Mouse (Mus musculus) E14TG2a.4 (cell line): Measurements from ENCODE around the gene L3hypdh.

Experiments used
- CTCF ChIP-seq: conservative IDR thresholded peaks from 2 replicates; pipeline ENCODE4 v1.5.1; 2014; ENCODE audit warnings: low read length
- NANOG ChIP-seq: IDR thresholded peaks from 2 replicates; pipeline ENCODE4 v1.6.1; 2014; ENCODE audit warnings: borderline replicate concordance, low read length, mixed read lengths
- POU5F1 ChIP-seq: IDR thresholded peaks from 2 replicates; pipeline ENCODE4 v1.6.1; 2014; ENCODE audit warnings: low read length, borderline replicate concordance

GRCm38 (mm10) chr12:72102776-72103175 lies 17.5 kb upstream of the L3hypdh start:
- TF ChIP-seq CTCF (no peak), NANOG (no peak), POU5F1 (no peak)
